In genomic region chr5:129214023-129214422, GRCm38 (mm10) we compare ENCODE assay signal across 15 mouse cellular contexts.
A peak's percentile ranks its signal among the peaks of the same experiment; 100 is the strongest.
DNase-seq lines count a peak whose midpoint lies in the region; ATAC-seq and TF ChIP-seq lines count a peak whose summit lies in the region.
"Had no signal": no experiment of that assay in that cellular context is flagged by ENCODE, and none has a peak within 500 bp of the region (broad histone marks: within the 10 kb centered on the region; RNA-seq: fewer than 3 reads in every experiment).

No protein-coding gene starts in this region.

- WGBS in kidney, postnatal 0 days: 59% methylated on average over 9 of the region's 9 CpGs
- WGBS in hindbrain, embryonic 14.5 days: 52% methylated on average over 9 of the region's 9 CpGs
- 57% methylated on average over 9 of the region's 9 CpGs for whole genome bisulfite sequencing in midbrain, postnatal 0 days

- no peaks in the 10 kb centered on the region for H3K27me3 ChIP-seq in kidney, postnatal 0 days (ENCODE audit: insufficient read depth, low read length)
- 0 out of 2 replicates have a peak, but pooled peaks cover 4% of the 10 kb centered on the region for H3K27me3 ChIP-seq in hindbrain, embryonic 14.5 days (ENCODE audit: control insufficient read depth, insufficient read depth, low read length)
- H3K27me3 ChIP-seq in midbrain, postnatal 0 days (ENCODE audit: insufficient read depth, low read length): no peaks in the 10 kb centered on the region

- H3K27ac ChIP-seq in kidney, postnatal 0 days: no peak overlapping the region
- no peak overlapping the region for H3K27ac ChIP-seq in hindbrain, embryonic 14.5 days
- H3K27ac ChIP-seq in midbrain, postnatal 0 days (ENCODE audit: low read depth, low read length): no peak overlapping the region
- no peak overlapping the region for H3K27ac ChIP-seq in layer of hippocampus, adult 2 months
- H3K27ac ChIP-seq: limb, embryonic 12.5 days; liver, embryonic 15.5 days had no signal

- no peak for TF ChIP-seq POLR2A in brain, embryonic 14.5 days (IDR thresholded peaks at IDR 0.05; ENCODE audit: borderline replicate concordance, extremely low read depth, insufficient read depth, insufficient read length, poor library complexity, severe bottlenecking)

- no peak for DNase-seq in kidney, postnatal 0 days (ENCODE audit: low spot score)
- DNase-seq in kidney, adult 11 months: no peak
- DNase-seq in brain, embryonic 14.5 days (ENCODE audit: low read depth): peak; percentile 67
- DNase-seq in hindbrain, embryonic 14.5 days (ENCODE audit: low spot score): no peak
- DNase-seq in midbrain, postnatal 0 days (ENCODE audit: low spot score): peak; percentile 40
- DNase-seq in neural tube, embryonic 10.5 days (ENCODE audit: extremely low spot score, low spot score): no peak
- no peak for DNase-seq in layer of hippocampus, adult 2 months (ENCODE audit: low spot score in 2 of 2)
- DNase-seq: adrenal gland, adult 2 months; kidney, postnatal 14 days; lung, postnatal 4 days; thymus, postnatal 25 days had no signal

- peak; percentile 51; the same call in 1 of the 2 replicates for ATAC-seq in kidney, postnatal 0 days (replicated peaks; ENCODE audit: low FRiP score, low read depth)
- peak; percentile 44; the same call in 1 of the 2 replicates for ATAC-seq in hindbrain, embryonic 14.5 days (ENCODE audit: low FRiP score)
- ATAC-seq in midbrain, postnatal 0 days (ENCODE audit: low FRiP score): no peak
- ATAC-seq in megakaryocyte progenitor cell, adult 5-6 weeks (replicated peaks; ENCODE audit: poor library complexity): no peak
- ATAC-seq: CD4-positive, CD25-positive, alpha-beta regulatory T cell, adult 4 months had no signal

- no peaks in the 10 kb centered on the region for H3K36me3 ChIP-seq in kidney, postnatal 0 days (ENCODE audit: insufficient read depth, low read length)
- no peaks in the 10 kb centered on the region for H3K36me3 ChIP-seq in hindbrain, embryonic 14.5 days (replicated peaks; ENCODE audit: control insufficient read depth, insufficient read depth)
- H3K36me3 ChIP-seq in midbrain, postnatal 0 days (ENCODE audit: insufficient read depth, low read length): no peaks in the 10 kb centered on the region
- H3K36me3 ChIP-seq: limb, embryonic 12.5 days; liver, embryonic 15.5 days had no signal

- no peak overlapping the region for H3K4me2 ChIP-seq in kidney, postnatal 0 days (ENCODE audit: low read length)
- H3K4me2 ChIP-seq in hindbrain, embryonic 14.5 days (replicated peaks): no peak overlapping the region
- H3K4me2 ChIP-seq in midbrain, postnatal 0 days (ENCODE audit: low read depth, low read length, poor library complexity, severe bottlenecking): no peak overlapping the region
- H3K4me2 ChIP-seq: limb, embryonic 12.5 days; liver, embryonic 15.5 days had no signal

- no peaks in the 10 kb centered on the region; the same call in 1 of the 2 replicates for H3K4me1 ChIP-seq in kidney, postnatal 0 days (replicated peaks; ENCODE audit: insufficient read depth, low read length)
- H3K4me1 ChIP-seq in hindbrain, embryonic 14.5 days (replicated peaks; ENCODE audit: control insufficient read depth, insufficient read depth, low read length): peaks cover 29% of the 10 kb centered on the region
- peaks cover 18% of the 10 kb centered on the region; the same call in 1 of the 2 replicates for H3K4me1 ChIP-seq in midbrain, postnatal 0 days (ENCODE audit: insufficient read depth, low read length)

- no peaks in the 10 kb centered on the region for H3K9me3 ChIP-seq in kidney, postnatal 0 days (replicated peaks; ENCODE audit: low read length)
- no peaks in the 10 kb centered on the region for H3K9me3 ChIP-seq in hindbrain, embryonic 14.5 days (ENCODE audit: control insufficient read depth, low read length)
- H3K9me3 ChIP-seq in midbrain, postnatal 0 days (ENCODE audit: low read length): no peaks in the 10 kb centered on the region
- H3K9me3 ChIP-seq: liver, embryonic 15.5 days had no signal

- H3K9ac ChIP-seq in kidney, postnatal 0 days (ENCODE audit: low read depth, low read length): no peak overlapping the region
- H3K9ac ChIP-seq in hindbrain, embryonic 14.5 days: no peak overlapping the region
- no peak overlapping the region for H3K9ac ChIP-seq in midbrain, postnatal 0 days (replicated peaks; ENCODE audit: low read length, poor library complexity, severe bottlenecking)
- H3K9ac ChIP-seq: limb, embryonic 12.5 days; liver, embryonic 15.5 days had no signal

- no peak overlapping the region for H3K4me3 ChIP-seq in kidney, postnatal 0 days (replicated peaks; ENCODE audit: low read depth, low read length)
- H3K4me3 ChIP-seq in hindbrain, embryonic 14.5 days (replicated peaks; ENCODE audit: low read length): no peak overlapping the region
- H3K4me3 ChIP-seq in midbrain, postnatal 0 days (ENCODE audit: low read depth, low read length): no peak overlapping the region
- H3K4me3 ChIP-seq in layer of hippocampus, adult 2 months: no peak overlapping the region
- H3K4me3 ChIP-seq: limb, embryonic 12.5 days; liver, embryonic 15.5 days had no signal

- no peak for TF ChIP-seq CTCF in kidney, postnatal 0 days (IDR thresholded peaks at IDR 0.05; ENCODE audit: low read depth)
- no peak for TF ChIP-seq CTCF in brain, embryonic 14.5 days (IDR thresholded peaks at IDR 0.05; ENCODE audit: borderline replicate concordance, extremely low read depth, insufficient read depth, insufficient read length)
- no peak for TF ChIP-seq CTCF in midbrain, postnatal 0 days (IDR thresholded peaks at IDR 0.05)
- TF ChIP-seq CTCF in layer of hippocampus, adult 2 months (conservative IDR thresholded peaks at IDR 0.05): no peak

Comparison
In these comparisons a context has a peak if more than half of its experiments do, and no peak if none do; other contexts are left out.
1. ATAC-seq: peak in kidney, postnatal 0 days (single experiment) and hindbrain, embryonic 14.5 days (single experiment); none in midbrain, postnatal 0 days (single experiment) and megakaryocyte progenitor cell, adult 5-6 weeks (single experiment).
2. DNase-seq: peak in brain, embryonic 14.5 days (single experiment) and midbrain, postnatal 0 days (single experiment); none in kidney, postnatal 0 days (single experiment), kidney, adult 11 months (single experiment), hindbrain, embryonic 14.5 days (single experiment), neural tube, embryonic 10.5 days (single experiment) and layer of hippocampus, adult 2 months (0 of 2).